Mouse (Mus musculus): ENCODE measurements around the gene Faim.
A peak's percentile ranks its signal among the peaks of the same experiment; 100 is the strongest.

The Faim gene

GRCm38 (mm10) chr9:98985800-98986475, at the start of gene Faim:
Faim (plus strand) TSS chr9:98986373.
- peak; percentile 100 for DNase-seq

DNA sequence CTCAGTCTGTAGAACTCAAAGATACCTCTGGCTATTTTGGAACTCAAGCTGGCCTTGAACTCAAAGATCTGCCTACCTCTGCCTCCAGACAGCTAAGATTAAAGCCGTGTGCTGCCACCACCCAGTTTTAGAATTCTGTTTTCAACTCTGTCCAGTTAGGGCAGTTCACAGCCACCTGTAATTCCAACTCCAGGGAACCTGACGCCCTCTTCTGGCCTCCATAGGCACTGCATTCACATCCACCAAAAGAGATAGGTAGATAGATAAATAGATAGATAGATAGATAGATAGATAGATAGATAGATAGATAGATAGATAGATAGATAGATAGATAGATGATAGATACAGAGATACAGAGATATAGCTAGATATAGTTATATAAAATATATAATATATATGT, 46.9 kb upstream of the Faim start:
- no peak for DNase-seq

- DNase-seq = peak in 1 of 2 experiments; percentile 28
These were observed 33.8 kb upstream of the Faim start for GRCm38 (mm10) chr9:98952171-98953050.

- no peak for DNase-seq
These were observed 32.9 kb upstream of the Faim start for GRCm38 (mm10) chr9:98953291-98953690.

GRCm38 (mm10) chr9:98953830-98954229, 32.3 kb upstream of the Faim start:
- no peak for DNase-seq

DNA sequence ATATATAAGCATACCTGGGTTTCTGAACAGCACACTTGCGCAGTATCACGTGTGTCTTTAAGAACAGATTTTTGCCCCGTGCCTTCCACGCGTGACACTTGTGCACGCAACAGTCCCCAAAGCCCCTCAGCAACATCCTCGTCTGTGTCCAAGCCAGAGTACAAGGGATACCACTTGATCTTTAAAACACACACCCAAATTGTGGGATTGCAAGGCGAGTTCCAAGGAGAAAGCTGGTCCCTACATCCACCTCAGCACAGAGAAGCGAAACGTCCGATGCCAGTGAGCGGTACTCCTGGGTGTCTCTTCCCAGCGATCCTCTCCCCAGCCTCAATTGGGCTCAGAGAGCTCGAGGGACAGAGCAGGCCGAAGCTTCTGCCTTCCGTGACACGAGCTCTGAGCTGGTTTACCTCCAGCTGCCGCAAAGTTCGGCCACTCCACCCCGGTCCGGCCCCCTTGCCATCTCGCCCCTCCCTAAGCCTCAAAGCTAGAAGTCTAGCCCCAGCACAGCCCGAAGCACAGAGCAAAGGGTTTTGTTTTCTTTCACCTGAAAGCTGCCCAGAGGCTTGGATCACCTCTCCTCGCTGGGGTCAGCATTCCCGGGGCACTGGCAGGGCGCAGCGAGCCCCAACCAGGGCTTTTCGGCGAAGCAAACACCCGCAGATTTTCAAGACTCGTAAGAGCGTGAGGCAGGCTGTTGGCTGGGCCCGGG, 31.6 kb upstream of the Faim start:
- no peak for DNase-seq

- DNase-seq = peak; percentile 40 to 42
These were observed 31.0 kb upstream of the Faim start, which contains the start of gene Foxl2 for GRCm38 (mm10) chr9:98955103-98955715. Foxl2 (plus strand) TSS chr9:98955288.

- DNase-seq = peak in 1 of 2 experiments; percentile 31
These were observed 30.4 kb upstream of the Faim start for GRCm38 (mm10) chr9:98955716-98956224.

DNA sequence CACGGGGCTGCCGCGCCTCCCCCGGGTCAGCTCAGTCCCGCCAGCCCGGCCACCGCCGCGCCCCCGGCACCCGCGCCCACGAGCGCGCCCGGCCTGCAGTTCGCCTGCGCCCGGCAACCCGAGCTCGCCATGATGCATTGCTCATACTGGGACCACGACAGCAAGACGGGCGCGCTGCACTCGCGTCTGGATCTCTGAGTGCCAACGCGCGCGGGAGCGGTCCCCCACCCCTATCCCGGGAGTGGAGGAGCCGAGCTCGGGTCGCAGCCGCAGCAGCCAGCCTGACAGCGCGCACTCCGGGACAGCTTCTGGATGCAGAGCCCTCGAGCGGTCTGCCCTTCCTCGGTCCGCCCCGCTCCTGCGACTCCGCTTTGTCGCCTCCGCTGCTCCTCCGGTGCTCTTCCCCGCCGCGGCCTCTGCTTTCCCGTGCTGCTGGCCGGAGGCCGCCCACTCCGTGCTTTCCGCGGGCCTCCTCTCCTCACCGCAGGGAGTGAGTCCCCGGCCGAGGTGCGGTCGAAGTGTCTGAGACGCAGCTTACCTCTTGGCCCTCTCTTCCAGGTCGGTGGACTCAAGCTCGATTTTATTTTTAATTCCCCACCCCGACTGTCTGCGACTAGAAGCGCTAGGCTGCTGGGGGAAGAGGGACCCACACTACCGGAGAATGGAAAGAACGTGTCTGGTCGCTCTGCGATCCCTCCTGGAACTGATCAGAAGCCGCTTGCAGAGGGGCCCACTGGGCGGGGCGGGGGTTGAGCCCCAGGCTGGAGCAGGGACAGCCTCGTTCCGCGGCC, 29.4 kb upstream of the Faim start:
- DNase-seq = peak; percentile 36 to 49

- peak in 1 of 2 experiments; percentile 38 for DNase-seq
These were observed 28.3 kb upstream of the Faim start for GRCm38 (mm10) chr9:98957751-98958351.

- DNase-seq = no peak
These were observed 27.5 kb upstream of the Faim start for GRCm38 (mm10) chr9:98958628-98959027.

- DNase-seq = no peak
These were observed 26.3 kb upstream of the Faim start for GRCm38 (mm10) chr9:98959851-98960250.

DNA sequence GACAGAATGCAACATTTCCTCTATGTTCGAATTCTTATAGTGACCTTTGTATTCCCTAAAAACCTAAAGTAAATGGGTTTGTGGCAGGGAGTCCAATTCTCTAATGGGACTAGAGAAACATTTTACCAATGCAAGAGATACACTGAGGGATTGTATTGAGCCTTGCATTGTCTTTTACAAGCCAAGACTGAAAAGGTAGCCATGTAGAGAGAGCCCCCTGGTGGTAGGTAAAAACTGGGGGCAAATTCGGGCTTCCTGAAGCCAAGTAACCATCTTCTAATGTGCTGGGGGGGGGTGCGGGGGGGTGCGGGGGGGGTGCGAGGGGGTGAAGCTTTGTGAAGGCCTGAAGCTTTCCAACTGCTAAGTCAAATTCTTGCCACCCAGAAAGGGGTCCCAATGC, 25.8 kb upstream of the Faim start:
- no peak for DNase-seq

- DNase-seq = no peak
These were observed 24.3 kb upstream of the Faim start for GRCm38 (mm10) chr9:98961591-98962477.

DNA sequence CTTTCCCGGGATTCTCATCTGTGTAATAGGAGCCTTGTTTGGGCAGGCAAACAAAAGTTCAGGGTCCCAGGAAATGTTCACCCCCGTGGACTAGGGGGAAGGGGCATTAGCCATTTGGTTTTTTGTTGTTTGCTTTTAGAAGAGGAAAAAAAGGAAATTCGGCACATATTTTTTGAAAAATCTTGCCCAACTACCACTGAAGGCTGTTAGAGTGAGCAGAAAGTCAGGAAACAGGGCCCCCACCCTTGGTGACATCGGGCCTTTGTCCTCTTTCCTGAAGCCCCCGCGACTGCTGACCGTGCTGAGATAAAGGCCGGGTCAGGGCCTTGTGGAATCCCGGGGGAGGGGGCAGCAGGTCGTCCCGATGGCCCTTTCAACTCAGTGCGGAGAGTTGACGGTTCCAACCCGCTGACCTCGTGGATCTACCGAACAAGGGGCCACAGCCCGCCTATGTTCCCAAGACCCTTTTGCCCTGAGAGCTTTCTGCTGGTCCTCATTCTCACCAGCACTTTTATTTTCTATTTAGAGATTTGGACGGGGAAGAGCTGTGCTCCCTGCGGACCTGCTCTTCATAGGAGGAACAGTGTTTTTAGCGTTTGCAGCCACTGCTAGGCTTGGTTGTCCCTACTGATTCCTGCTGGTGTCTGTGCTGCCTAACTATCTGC, 23.6 kb upstream of the Faim start:
- no peak for DNase-seq

GRCm38 (mm10) chr9:98963661-98964060, 22.5 kb upstream of the Faim start:
- no peak for DNase-seq

DNA sequence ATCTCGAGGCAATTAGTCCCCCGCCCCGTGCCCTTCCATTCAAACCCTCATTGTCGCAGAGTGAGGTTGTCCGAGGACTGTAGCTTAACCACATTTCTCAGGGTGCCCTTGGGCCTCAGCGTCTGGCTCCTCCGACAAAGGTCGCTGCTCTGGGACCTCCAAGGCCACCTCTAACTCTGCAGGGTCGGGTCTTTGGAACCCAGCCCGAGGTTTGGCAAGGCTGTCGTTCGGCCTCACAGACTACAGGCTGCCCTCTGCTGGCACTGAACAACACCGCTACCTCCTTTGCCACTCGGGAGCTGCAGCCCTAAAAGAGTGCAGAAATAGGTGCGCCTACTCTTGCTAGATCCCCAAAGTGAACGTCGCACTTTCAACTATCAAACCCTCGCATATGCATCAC, 21.1 kb upstream of the Faim start:
- DNase-seq = peak; percentile 31 to 60

DNA sequence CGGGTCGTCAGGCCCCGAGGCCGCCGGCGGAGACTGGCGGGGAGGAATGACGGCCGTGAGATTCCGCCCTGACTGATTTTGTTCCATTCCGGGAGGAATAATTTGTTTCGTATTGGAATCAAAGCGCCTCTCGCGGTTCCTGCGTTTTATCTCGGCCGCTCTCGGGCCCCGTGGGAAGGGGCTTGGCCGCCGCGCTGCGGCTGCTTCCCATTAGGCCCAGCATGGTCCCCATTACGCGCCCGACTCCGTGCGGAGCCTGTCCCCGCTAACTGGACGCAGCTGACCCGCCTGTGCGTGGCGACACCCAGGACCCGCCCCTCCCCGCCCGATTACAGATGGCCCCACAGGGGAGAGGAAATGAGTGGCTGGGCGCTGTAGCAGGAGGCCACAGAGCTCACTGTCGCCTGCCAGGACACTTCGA, 13.1 kb upstream of the Faim start:
- DNase-seq = no peak

GRCm38 (mm10) chr9:98973561-98973960, 12.6 kb upstream of the Faim start:
- DNase-seq = no peak

DNA sequence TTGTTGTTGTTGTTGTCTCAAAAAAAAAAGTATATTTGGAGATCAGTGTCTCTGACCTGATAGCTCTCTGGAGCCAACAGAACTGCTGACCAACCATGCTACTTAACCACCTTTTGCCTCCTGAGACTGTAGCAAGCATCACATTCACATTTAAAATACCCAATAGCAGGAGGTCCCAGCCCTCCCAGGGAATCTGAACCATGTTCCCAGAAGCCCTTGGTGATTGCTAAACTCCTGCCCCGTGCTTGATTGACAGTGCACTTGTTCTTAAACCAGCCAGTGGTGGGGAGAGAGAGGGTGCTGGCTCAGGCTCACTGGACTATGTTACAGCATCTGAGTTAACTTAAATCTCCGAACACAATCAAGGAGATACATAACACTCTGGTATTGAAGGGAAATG, 11.3 kb upstream of the Faim start:
- DNase-seq = no peak

Data from cerebellum, postnatal 25 days (tissue).